Mouse (Mus musculus): ENCODE results near the gene Rgcc. TPM values are rescaled to one million over a fixed set of nuclear protein-coding genes. Genes with fewer than 3 reads are reported as not detected.
A peak's percentile ranks its signal among the peaks of the same experiment; 100 is the strongest.

The Rgcc gene
- polyA plus RNA-seq, 1 experiment from 2014 or later: 81.5 TPM

GRCm38 (mm10) chr14:79255786-79256185 is 45.7 kb downstream of the Rgcc start:
- Histone ChIP-seq H3K27me3 (replicated peaks; ENCODE audit: control insufficient read depth, insufficient read depth, low read length) (no peaks in the 10 kb centered on the region), H3K4me1 (ENCODE audit: control insufficient read depth, insufficient read depth, low read length) (no peaks in the 10 kb centered on the region), H3K9ac (ENCODE audit: low read length) (no peak overlapping the region), H3K4me3 (ENCODE audit: low read depth, low read length) (no peak overlapping the region), H3K27ac (ENCODE audit: low read depth, low read length) (no peak overlapping the region), H3K36me3 (ENCODE audit: control insufficient read depth, insufficient read depth, low read length) (no peaks in the 10 kb centered on the region), H3K9me3 (replicated peaks; ENCODE audit: control insufficient read depth, low read length) (no peaks in the 10 kb centered on the region), H3K4me2 (ENCODE audit: low read length) (no peak overlapping the region)
- 85% methylated on average over 2 of the region's 2 CpGs for WGBS
- ATAC-seq (no peak), DNase-seq (ENCODE audit: low spot score) (no peak)

- Histone ChIP-seq H3K4me1 (ENCODE audit: control insufficient read depth, insufficient read depth, low read length) (no peaks in the 10 kb centered on the region), H3K36me3 (ENCODE audit: control insufficient read depth, insufficient read depth, low read length) (no peaks in the 10 kb centered on the region), H3K27me3 (replicated peaks; ENCODE audit: control insufficient read depth, insufficient read depth, low read length) (no peaks in the 10 kb centered on the region), H3K9ac (ENCODE audit: low read length) (no peak overlapping the region), H3K4me3 (ENCODE audit: low read depth, low read length) (no peak overlapping the region), H3K4me2 (ENCODE audit: low read length) (no peak overlapping the region), H3K9me3 (replicated peaks; ENCODE audit: control insufficient read depth, low read length) (no peaks in the 10 kb centered on the region), H3K27ac (ENCODE audit: low read depth, low read length) (no peak overlapping the region)
- WGBS: 80% methylated on average over 5 of the region's 5 CpGs
- ATAC-seq (no peak), DNase-seq (ENCODE audit: low spot score) (no peak)
Measured at GRCm38 (mm10) chr14:79251727-79252285, 49.6 kb downstream of the Rgcc start.

- 59% methylated on average over 3 of the region's 3 CpGs for WGBS
- Histone ChIP-seq H3K27me3 (replicated peaks; ENCODE audit: control insufficient read depth, insufficient read depth, low read length) (no peaks in the 10 kb centered on the region), H3K27ac (ENCODE audit: low read depth, low read length) (peak overlapping the region; percentile 5; the same call in 1 of the 2 replicates), H3K4me3 (ENCODE audit: low read depth, low read length) (no peak overlapping the region), H3K9ac (ENCODE audit: low read length) (no peak overlapping the region), H3K4me1 (ENCODE audit: control insufficient read depth, insufficient read depth, low read length) (peaks cover 3% of the 10 kb centered on the region; the same call in 1 of the 2 replicates), H3K4me2 (ENCODE audit: low read length) (no peak overlapping the region), H3K36me3 (ENCODE audit: control insufficient read depth, insufficient read depth, low read length) (no peaks in the 10 kb centered on the region), H3K9me3 (replicated peaks; ENCODE audit: control insufficient read depth, low read length) (0 out of 2 replicates have a peak, but pooled peaks cover 3% of the 10 kb centered on the region)
- DNase-seq (ENCODE audit: low spot score) (peak; percentile 57), ATAC-seq (peak; percentile 30; the same call in 1 of the 2 replicates)
Measured at GRCm38 (mm10) chr14:79244571-79244970, 56.9 kb downstream of the Rgcc start.

- Histone ChIP-seq H3K9ac (ENCODE audit: low read length) (no peak overlapping the region), H3K27me3 (replicated peaks; ENCODE audit: control insufficient read depth, insufficient read depth, low read length) (no peaks in the 10 kb centered on the region), H3K27ac (ENCODE audit: low read depth, low read length) (no peak overlapping the region), H3K9me3 (replicated peaks; ENCODE audit: control insufficient read depth, low read length) (0 out of 2 replicates have a peak, but pooled peaks cover 3% of the 10 kb centered on the region), H3K4me3 (ENCODE audit: low read depth, low read length) (no peak overlapping the region), H3K4me2 (ENCODE audit: low read length) (no peak overlapping the region), H3K36me3 (ENCODE audit: control insufficient read depth, insufficient read depth, low read length) (no peaks in the 10 kb centered on the region), H3K4me1 (ENCODE audit: control insufficient read depth, insufficient read depth, low read length) (peaks cover 3% of the 10 kb centered on the region; the same call in 1 of the 2 replicates)
- WGBS: 65% methylated on average over 12 of the region's 12 CpGs
- no peak for DNase-seq (ENCODE audit: low spot score)
- ATAC-seq: no peak
Measured at GRCm38 (mm10) chr14:79243038-79243883, 58.2 kb downstream of the Rgcc start.

- no peaks in the 10 kb centered on the region for H3K27me3 ChIP-seq (replicated peaks; ENCODE audit: control insufficient read depth, insufficient read depth, low read length)
- ATAC-seq (no peak), DNase-seq (ENCODE audit: low spot score) (no peak)
- no peak overlapping the region for H3K4me2 ChIP-seq (ENCODE audit: low read length)
- 0 out of 2 replicates have a peak, but pooled peaks cover 3% of the 10 kb centered on the region for H3K9me3 ChIP-seq (replicated peaks; ENCODE audit: control insufficient read depth, low read length)
- H3K36me3 ChIP-seq (ENCODE audit: control insufficient read depth, insufficient read depth, low read length): no peaks in the 10 kb centered on the region
- no peak overlapping the region for H3K9ac ChIP-seq (ENCODE audit: low read length)
- H3K27ac ChIP-seq (ENCODE audit: low read depth, low read length): no peak overlapping the region
- H3K4me1 ChIP-seq (ENCODE audit: control insufficient read depth, insufficient read depth, low read length): peaks cover 3% of the 10 kb centered on the region; the same call in 1 of the 2 replicates
- H3K4me3 ChIP-seq (ENCODE audit: low read depth, low read length): no peak overlapping the region
Measured at GRCm38 (mm10) chr14:79242386-79242720, 59.1 kb downstream of the Rgcc start.

GRCm38 (mm10) chr14:79241656-79242385 is 59.6 kb downstream of the Rgcc start:
- Histone ChIP-seq H3K4me2 (ENCODE audit: low read length) (no peak overlapping the region), H3K4me3 (ENCODE audit: low read depth, low read length) (no peak overlapping the region), H3K9me3 (replicated peaks; ENCODE audit: control insufficient read depth, low read length) (0 out of 2 replicates have a peak, but pooled peaks cover 3% of the 10 kb centered on the region), H3K9ac (ENCODE audit: low read length) (no peak overlapping the region), H3K36me3 (ENCODE audit: control insufficient read depth, insufficient read depth, low read length) (no peaks in the 10 kb centered on the region), H3K27ac (ENCODE audit: low read depth, low read length) (no peak overlapping the region), H3K27me3 (replicated peaks; ENCODE audit: control insufficient read depth, insufficient read depth, low read length) (no peaks in the 10 kb centered on the region), H3K4me1 (ENCODE audit: control insufficient read depth, insufficient read depth, low read length) (peaks cover 3% of the 10 kb centered on the region; the same call in 1 of the 2 replicates)
- DNase-seq (ENCODE audit: low spot score) (no peak), ATAC-seq (no peak)
- 85% methylated on average over 6 of the region's 6 CpGs for WGBS

GRCm38 (mm10) chr14:79241057-79241570 is 60.3 kb downstream of the Rgcc start:
- no peak overlapping the region for H3K9ac ChIP-seq (ENCODE audit: low read length)
- no peak overlapping the region for H3K27ac ChIP-seq (ENCODE audit: low read depth, low read length)
- no peak overlapping the region for H3K4me2 ChIP-seq (ENCODE audit: low read length)
- WGBS: 88% methylated on average over 4 of the region's 4 CpGs
- ATAC-seq: no peak
- peaks cover 3% of the 10 kb centered on the region; the same call in 1 of the 2 replicates for H3K4me1 ChIP-seq (ENCODE audit: control insufficient read depth, insufficient read depth, low read length)
- H3K36me3 ChIP-seq (ENCODE audit: control insufficient read depth, insufficient read depth, low read length): no peaks in the 10 kb centered on the region
- no peaks in the 10 kb centered on the region for H3K27me3 ChIP-seq (replicated peaks; ENCODE audit: control insufficient read depth, insufficient read depth, low read length)
- H3K4me3 ChIP-seq (ENCODE audit: low read depth, low read length): no peak overlapping the region
- DNase-seq (ENCODE audit: low spot score): no peak
- H3K9me3 ChIP-seq (replicated peaks; ENCODE audit: control insufficient read depth, low read length): 0 out of 2 replicates have a peak, but pooled peaks cover 3% of the 10 kb centered on the region

- 90% methylated on average over 12 of the region's 12 CpGs for WGBS
- H3K9me3 ChIP-seq (replicated peaks; ENCODE audit: control insufficient read depth, low read length): 0 out of 2 replicates have a peak, but pooled peaks cover 3% of the 10 kb centered on the region
- H3K27ac ChIP-seq (ENCODE audit: low read depth, low read length): no peak overlapping the region
- no peaks in the 10 kb centered on the region for H3K27me3 ChIP-seq (replicated peaks; ENCODE audit: control insufficient read depth, insufficient read depth, low read length)
- H3K36me3 ChIP-seq (ENCODE audit: control insufficient read depth, insufficient read depth, low read length): no peaks in the 10 kb centered on the region
- DNase-seq (ENCODE audit: low spot score) (no peak), ATAC-seq (no peak)
- no peak overlapping the region for H3K9ac ChIP-seq (ENCODE audit: low read length)
- no peak overlapping the region for H3K4me2 ChIP-seq (ENCODE audit: low read length)
- no peak overlapping the region for H3K4me3 ChIP-seq (ENCODE audit: low read depth, low read length)
- H3K4me1 ChIP-seq (ENCODE audit: control insufficient read depth, insufficient read depth, low read length): peaks cover 2% of the 10 kb centered on the region; the same call in 1 of the 2 replicates
Measured at GRCm38 (mm10) chr14:79239402-79239801, 62.0 kb downstream of the Rgcc start.
